Mouse (Mus musculus) yolk sac, embryonic 10.5 days (tissue): ENCODE measurements around the gene Slc25a47.

Experiments used
- DNase-seq: peaks from one replicate; pipeline ENCODE4 v3.0.0-alpha.2; 2017; ENCODE audit warnings: low spot score

Gene Slc25a47

GRCm38 (mm10) chr12:108858486-108858885, 22.6 kb downstream of the Slc25a47 start:
- no peak for DNase-seq

GRCm38 (mm10) chr12:108865007-108865494, 29.2 kb downstream of the Slc25a47 start:
- DNase-seq: no peak

DNA sequence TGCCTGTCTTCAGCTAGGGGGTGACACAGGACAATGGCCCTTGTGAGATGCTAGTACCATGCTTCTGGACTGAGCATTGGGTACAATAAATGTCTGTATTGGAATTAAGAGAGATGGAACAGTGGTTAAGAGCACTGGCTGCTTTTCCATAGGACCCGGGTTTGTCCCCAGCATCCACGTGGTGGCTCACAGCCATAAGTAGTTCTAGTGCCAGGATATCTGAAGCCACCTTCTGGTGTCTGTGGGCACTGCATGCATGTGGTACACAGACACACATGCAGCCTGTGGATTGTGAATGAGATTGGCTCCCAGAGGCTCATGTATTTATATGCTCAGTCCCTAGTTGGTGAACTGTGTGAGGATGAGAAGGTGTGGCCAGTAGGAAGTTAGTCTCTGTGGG, 33.7 kb downstream of the Slc25a47 start:
- no peak for DNase-seq

DNA sequence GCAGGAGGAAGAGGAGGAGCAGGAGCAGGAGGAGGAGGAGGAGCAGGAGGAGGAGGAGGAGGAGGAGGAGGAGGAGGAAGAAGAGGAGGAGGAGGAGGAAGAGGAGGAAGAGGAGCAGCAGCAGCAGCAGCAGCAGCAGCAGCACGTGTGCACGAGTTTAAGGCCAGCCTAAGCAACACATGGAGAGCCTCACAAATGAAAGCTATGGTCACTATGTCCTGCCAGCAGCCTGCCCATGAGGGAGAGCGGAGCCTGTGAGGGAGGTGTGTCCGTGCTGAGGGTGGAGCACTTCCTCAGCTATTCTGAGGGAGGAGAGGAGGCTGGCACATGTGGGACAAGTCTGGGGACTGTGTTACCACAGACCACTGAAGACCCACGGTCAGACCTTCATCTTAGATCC, 37.3 kb downstream of the Slc25a47 start:
- no peak for DNase-seq

DNA sequence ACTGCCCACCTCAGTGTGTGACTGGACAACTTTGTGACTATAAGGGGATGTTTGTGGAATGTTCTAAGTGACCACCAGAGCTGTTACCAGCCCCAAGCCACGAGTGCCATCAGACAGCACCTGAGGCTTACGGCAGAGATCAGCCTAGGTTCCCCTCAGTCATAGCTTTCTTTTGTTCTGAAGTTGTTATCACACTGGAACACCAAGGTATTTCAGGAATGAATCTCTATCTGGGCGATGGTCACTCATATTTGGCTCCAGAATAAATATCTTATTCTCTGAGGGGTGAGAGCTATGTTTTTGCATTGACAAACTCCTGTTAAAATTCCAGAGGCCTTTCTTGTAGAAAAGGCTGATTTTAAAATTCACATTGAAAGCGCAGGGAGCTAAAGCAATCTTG, 43.3 kb downstream of the Slc25a47 start:
- DNase-seq: no peak

- no peak for DNase-seq
These were observed 44.8 kb downstream of the Slc25a47 start for GRCm38 (mm10) chr12:108880606-108881005.

DNA sequence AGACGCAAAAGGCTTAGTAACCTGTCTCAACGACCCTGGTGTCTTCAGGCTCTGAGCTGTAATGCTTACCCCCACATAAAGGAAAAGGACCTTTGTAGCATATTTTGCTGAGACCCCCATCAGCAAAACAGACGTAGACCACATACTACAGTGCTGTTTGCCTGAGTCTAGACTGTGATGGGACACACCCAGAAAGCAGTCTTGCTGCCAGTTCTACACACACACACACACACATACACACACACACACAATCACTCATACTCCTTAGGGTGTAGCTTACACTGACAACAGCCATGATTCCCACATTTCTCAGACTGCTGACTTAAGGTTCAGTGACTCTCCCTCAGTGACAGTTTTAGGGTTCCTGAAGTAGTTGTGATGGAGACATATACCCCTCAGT, 45.3 kb downstream of the Slc25a47 start:
- no peak for DNase-seq

GRCm38 (mm10) chr12:108882776-108883175, 46.9 kb downstream of the Slc25a47 start:
- no peak for DNase-seq

DNA sequence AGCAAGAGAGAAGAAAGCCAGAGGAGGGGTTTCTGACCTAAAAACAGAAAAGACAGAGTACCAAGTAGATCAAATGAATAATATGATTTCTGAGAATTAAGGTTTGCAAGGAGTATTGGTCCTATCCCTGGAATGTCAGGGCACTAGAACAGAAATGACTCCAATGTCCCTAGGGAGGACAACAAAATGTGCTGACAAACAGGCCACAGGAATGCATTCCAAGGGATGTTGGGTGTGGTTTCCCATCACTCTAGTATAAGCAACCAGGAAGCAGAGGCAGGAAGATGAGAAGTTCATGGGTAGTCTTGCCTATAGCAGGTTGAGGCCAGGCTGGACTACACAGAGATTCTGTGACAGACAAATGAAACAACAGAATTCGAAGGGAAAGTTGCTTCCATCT, 50.1 kb downstream of the Slc25a47 start:
- no peak for DNase-seq

GRCm38 (mm10) chr12:108887077-108887476, 51.2 kb downstream of the Slc25a47 start:
- peak; percentile 31 for DNase-seq

- no peak for DNase-seq
These were observed 52.8 kb downstream of the Slc25a47 start for GRCm38 (mm10) chr12:108888632-108889031.

GRCm38 (mm10) chr12:108892989-108893714, 57.3 kb downstream of the Slc25a47 start, which contains the start of gene Wdr25:
TSS of gene Wdr25 (plus strand) at chr12:108893631.
- no peak for DNase-seq

GRCm38 (mm10) chr12:108893715-108894431, 58.0 kb downstream of the Slc25a47 start, which contains the start of gene Wars:
TSS of gene Wars (minus strand) at chr12:108894174.
- peak; percentile 96 for DNase-seq

GRCm38 (mm10) chr12:108894432-108894816, 58.6 kb downstream of the Slc25a47 start:
- no peak for DNase-seq

GRCm38 (mm10) chr12:108896006-108896405, 60.2 kb downstream of the Slc25a47 start:
- DNase-seq: no peak

DNA sequence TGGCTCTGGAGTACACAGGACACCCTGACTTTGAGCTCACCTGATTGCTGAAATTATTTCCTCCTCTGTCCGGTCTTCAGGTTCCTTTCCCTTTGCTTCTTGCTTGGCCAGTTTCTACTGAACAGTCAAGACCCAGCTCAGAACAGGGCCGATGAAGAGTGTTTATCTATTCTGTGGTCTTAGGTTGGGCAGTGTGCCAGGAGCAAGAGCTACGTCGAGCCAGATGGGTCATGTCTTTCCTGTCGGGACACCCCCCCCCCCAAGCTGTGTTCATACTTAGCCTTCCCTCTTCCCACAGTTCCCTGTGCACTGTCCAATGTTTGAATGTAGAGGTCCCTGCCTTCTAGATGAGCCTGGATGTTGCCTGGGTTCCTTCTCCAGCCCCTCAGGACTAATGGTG, 65.5 kb downstream of the Slc25a47 start:
- DNase-seq: no peak

- DNase-seq: peak; percentile 15
These were observed 67.1 kb downstream of the Slc25a47 start for GRCm38 (mm10) chr12:108902940-108903339.

DNA sequence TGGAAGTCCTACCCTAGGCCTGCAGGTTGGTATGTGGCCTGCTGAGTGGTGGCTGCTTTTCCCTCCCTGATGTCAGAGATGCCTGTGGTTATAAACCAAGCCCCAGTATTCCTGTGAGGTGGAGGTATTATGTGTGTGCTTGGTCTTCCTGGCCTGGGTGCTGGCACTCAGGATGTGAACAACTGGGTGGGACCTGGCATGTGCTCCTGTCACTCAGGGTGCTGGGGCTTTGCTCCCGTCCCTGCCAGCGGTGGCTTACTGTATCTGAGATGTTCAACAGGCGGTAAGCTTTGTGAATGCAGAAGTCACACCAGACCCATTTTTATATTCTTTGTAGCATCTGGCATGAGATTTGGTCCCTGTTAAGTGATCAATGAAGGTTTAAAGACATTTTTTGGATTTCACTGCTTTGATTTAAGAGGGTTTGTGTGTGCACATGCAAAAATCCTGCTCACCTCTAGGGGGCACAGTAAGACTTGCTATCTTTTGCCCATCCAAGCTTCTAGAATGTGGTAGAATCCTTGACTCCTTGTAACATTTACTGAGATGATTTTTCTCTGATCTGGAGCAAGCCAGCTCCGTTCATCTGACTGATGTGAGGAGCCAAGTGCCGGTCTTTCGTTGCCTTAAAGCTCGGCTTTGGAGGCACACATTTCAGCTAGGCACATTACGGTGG, 67.9 kb downstream of the Slc25a47 start:
- DNase-seq: no peak

GRCm38 (mm10) chr12:108904276-108904653, 68.4 kb downstream of the Slc25a47 start:
- DNase-seq: no peak

GRCm38 (mm10) chr12:108905620-108906302, 69.9 kb downstream of the Slc25a47 start:
- DNase-seq: no peak

GRCm38 (mm10) chr12:108906398-108906797, 70.6 kb downstream of the Slc25a47 start:
- no peak for DNase-seq
